Mouse (Mus musculus): ENCODE data around the gene Zmynd15. TPM values are rescaled to one million over a fixed set of nuclear protein-coding genes. Genes with fewer than 3 reads are reported as not detected.

The Zmynd15 gene
- polyA plus RNA-seq, 1 experiment = 11.6 TPM

GRCm38 (mm10) chr11:70487816-70488215 lies 28.6 kb downstream of the Zmynd15 start:
- no peaks in the 10 kb centered on the region for H3K4me1 ChIP-seq (ENCODE audit: control insufficient read depth, insufficient read depth, low read length)
- DNase-seq = no peak
- H3K36me3 ChIP-seq (ENCODE audit: control insufficient read depth, insufficient read depth, low read length) = no peaks in the 10 kb centered on the region
- H3K27ac ChIP-seq (ENCODE audit: insufficient read depth, low read depth, low read length) = no peak overlapping the region
- H3K27me3 ChIP-seq (replicated peaks; ENCODE audit: control insufficient read depth, insufficient read depth, low read length) = no peaks in the 10 kb centered on the region
- 63% methylated on average over 4 of the region's 4 CpGs for WGBS
- no peak for TF ChIP-seq POLR2A (IDR thresholded peaks at IDR 0.05; ENCODE audit: low read depth, low read length)
- no peak for TF ChIP-seq CTCF (conservative IDR thresholded peaks at IDR 0.05; ENCODE audit: insufficient read depth, insufficient read length, low read depth, low read length)
- H3K4me3 ChIP-seq (ENCODE audit: insufficient read depth, low read depth, low read length) = no peak overlapping the region

DNA sequence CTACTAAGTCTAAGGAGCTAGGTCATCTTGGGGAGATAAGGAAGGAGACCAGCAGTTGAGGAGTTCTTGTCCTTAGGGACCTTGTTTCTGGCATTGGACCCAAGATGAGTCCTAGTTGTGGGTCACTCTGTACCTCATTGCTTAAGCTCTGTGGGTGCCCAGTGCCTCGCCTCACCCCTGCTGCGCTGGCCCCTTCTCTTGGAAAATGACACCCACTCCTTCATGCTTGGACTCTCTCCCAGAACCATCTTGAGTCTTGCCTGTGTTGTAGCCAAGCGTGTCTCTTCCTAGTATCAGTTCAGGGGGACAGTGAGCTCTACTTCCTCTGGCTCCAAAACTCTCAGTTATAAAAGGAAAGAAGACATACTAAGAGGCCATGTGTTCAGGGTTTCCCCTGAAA lies 29.9 kb downstream of the Zmynd15 start:
- TF ChIP-seq POLR2A (IDR thresholded peaks at IDR 0.05; ENCODE audit: low read depth, low read length) (no peak), CTCF (conservative IDR thresholded peaks at IDR 0.05; ENCODE audit: insufficient read depth, insufficient read length, low read depth, low read length) (no peak)
- Histone ChIP-seq H3K36me3 (ENCODE audit: control insufficient read depth, insufficient read depth, low read length) (no peaks in the 10 kb centered on the region), H3K4me3 (ENCODE audit: insufficient read depth, low read depth, low read length) (no peak overlapping the region), H3K27ac (ENCODE audit: insufficient read depth, low read depth, low read length) (peak overlapping the region; percentile 55; the same call in 1 of the 2 replicates), H3K4me1 (ENCODE audit: control insufficient read depth, insufficient read depth, low read length) (no peaks in the 10 kb centered on the region), H3K27me3 (replicated peaks; ENCODE audit: control insufficient read depth, insufficient read depth, low read length) (no peaks in the 10 kb centered on the region)
- DNase-seq = no peak
- WGBS = 86% methylated on average over 3 of the region's 3 CpGs

GRCm38 (mm10) chr11:70489684-70490083 lies 30.5 kb downstream of the Zmynd15 start:
- H3K27ac ChIP-seq (ENCODE audit: insufficient read depth, low read depth, low read length) = peak overlapping the region; percentile 55; the same call in 1 of the 2 replicates
- WGBS = 78% methylated on average over 6 of the region's 6 CpGs

GRCm38 (mm10) chr11:70499566-70500475 lies 40.6 kb downstream of the Zmynd15 start:
- no peaks in the 10 kb centered on the region; the same call in 1 of the 2 replicates for H3K4me1 ChIP-seq (ENCODE audit: control insufficient read depth, insufficient read depth, low read length)
- DNase-seq = peak; percentile 69

More at GRCm38 (mm10) chr11:70489684-70490083, 30.5 kb downstream of the Zmynd15 start:
- Histone ChIP-seq H3K4me3 (ENCODE audit: insufficient read depth, low read depth, low read length) (no peak overlapping the region), H3K36me3 (ENCODE audit: control insufficient read depth, insufficient read depth, low read length) (no peaks in the 10 kb centered on the region), H3K4me1 (ENCODE audit: control insufficient read depth, insufficient read depth, low read length) (no peaks in the 10 kb centered on the region), H3K27me3 (replicated peaks; ENCODE audit: control insufficient read depth, insufficient read depth, low read length) (no peaks in the 10 kb centered on the region)
- TF ChIP-seq CTCF (conservative IDR thresholded peaks at IDR 0.05; ENCODE audit: insufficient read depth, insufficient read length, low read depth, low read length) (no peak), POLR2A (IDR thresholded peaks at IDR 0.05; ENCODE audit: low read depth, low read length) (no peak)
- DNase-seq = no peak

DNA sequence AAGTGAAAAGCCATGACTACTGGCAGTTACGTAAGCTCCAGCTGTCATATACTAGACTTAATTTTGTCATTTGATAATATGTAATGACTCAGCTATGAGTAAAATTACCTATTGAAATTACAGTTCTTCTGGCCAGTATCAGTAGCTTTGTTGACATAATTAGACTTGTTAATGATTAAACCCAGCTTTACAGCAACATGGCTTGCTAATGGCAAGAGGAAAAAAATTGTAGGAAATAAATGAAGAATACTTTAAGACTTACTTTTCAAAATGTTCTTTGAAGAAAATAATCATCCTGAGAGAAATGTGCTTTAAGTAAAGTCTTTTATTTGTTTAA lies 41.2 kb downstream of the Zmynd15 start:
- TF ChIP-seq POLR2A (IDR thresholded peaks at IDR 0.05; ENCODE audit: low read depth, low read length) = no peak
- no peak for TF ChIP-seq CTCF (conservative IDR thresholded peaks at IDR 0.05; ENCODE audit: insufficient read depth, insufficient read length, low read depth, low read length)
- Histone ChIP-seq H3K27ac (ENCODE audit: insufficient read depth, low read depth, low read length) (no peak overlapping the region), H3K36me3 (ENCODE audit: control insufficient read depth, insufficient read depth, low read length) (no peaks in the 10 kb centered on the region), H3K27me3 (replicated peaks; ENCODE audit: control insufficient read depth, insufficient read depth, low read length) (no peaks in the 10 kb centered on the region), H3K4me3 (ENCODE audit: insufficient read depth, low read depth, low read length) (no peak overlapping the region), H3K4me1 (ENCODE audit: control insufficient read depth, insufficient read depth, low read length) (no peaks in the 10 kb centered on the region; the same call in 1 of the 2 replicates)
- no peak for DNase-seq
- WGBS = 63% methylated on average over 1 of the region's 1 CpGs

More at GRCm38 (mm10) chr11:70499566-70500475, 40.6 kb downstream of the Zmynd15 start:
- Histone ChIP-seq H3K36me3 (ENCODE audit: control insufficient read depth, insufficient read depth, low read length) (no peaks in the 10 kb centered on the region), H3K27me3 (replicated peaks; ENCODE audit: control insufficient read depth, insufficient read depth, low read length) (no peaks in the 10 kb centered on the region), H3K27ac (ENCODE audit: insufficient read depth, low read depth, low read length) (peak overlapping the region; percentile 50), H3K4me3 (ENCODE audit: insufficient read depth, low read depth, low read length) (no peak overlapping the region)
- 46% methylated on average over 14 of the region's 14 CpGs for WGBS
- TF ChIP-seq CTCF (conservative IDR thresholded peaks at IDR 0.05; ENCODE audit: insufficient read depth, insufficient read length, low read depth, low read length) (peak; percentile 30), POLR2A (IDR thresholded peaks at IDR 0.05; ENCODE audit: low read depth, low read length) (no peak)

GRCm38 (mm10) chr11:70502018-70502417 lies 42.8 kb downstream of the Zmynd15 start:
- no peak overlapping the region for H3K27ac ChIP-seq (ENCODE audit: insufficient read depth, low read depth, low read length)

DNA sequence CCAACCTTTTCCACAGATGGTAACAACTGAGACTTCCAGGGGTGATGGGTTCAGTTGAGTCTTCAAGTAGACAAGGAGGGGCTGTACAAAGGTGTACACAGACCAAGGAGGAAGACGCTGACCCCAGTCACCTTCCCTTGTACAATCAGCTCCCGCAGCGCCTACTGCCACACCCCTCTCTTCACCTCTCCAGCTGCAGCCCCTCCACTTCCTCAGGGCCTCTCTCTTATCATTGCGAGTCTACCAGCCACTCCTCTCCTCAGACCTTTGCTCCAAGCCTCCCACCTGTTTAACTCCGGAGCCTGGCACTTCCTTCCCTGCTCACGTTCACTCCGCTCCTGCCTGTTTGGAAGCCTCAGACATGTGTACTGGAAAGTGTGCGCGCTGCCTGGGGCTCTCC lies 45.7 kb downstream of the Zmynd15 start, which contains the start of gene Tm4sf5:
Tm4sf5 (plus strand) TSS at position 275 of the 400 bp plus-strand sequence.
- no peak for DNase-seq
- Histone ChIP-seq H3K36me3 (ENCODE audit: control insufficient read depth, insufficient read depth, low read length) (no peaks in the 10 kb centered on the region), H3K27me3 (replicated peaks; ENCODE audit: control insufficient read depth, insufficient read depth, low read length) (no peaks in the 10 kb centered on the region), H3K4me1 (ENCODE audit: control insufficient read depth, insufficient read depth, low read length) (no peaks in the 10 kb centered on the region; the same call in 1 of the 2 replicates), H3K27ac (ENCODE audit: insufficient read depth, low read depth, low read length) (no peak within 1 kb of the TSS), H3K4me3 (ENCODE audit: insufficient read depth, low read depth, low read length) (no peak within 1 kb of the TSS)
- 75% methylated on average over 9 of the region's 9 CpGs for WGBS
- TF ChIP-seq POLR2A (IDR thresholded peaks at IDR 0.05; ENCODE audit: low read depth, low read length) (no peak), CTCF (conservative IDR thresholded peaks at IDR 0.05; ENCODE audit: insufficient read depth, insufficient read length, low read depth, low read length) (no peak)

More at GRCm38 (mm10) chr11:70502018-70502417, 42.8 kb downstream of the Zmynd15 start:
- no peak for DNase-seq
- H3K4me3 ChIP-seq (ENCODE audit: insufficient read depth, low read depth, low read length) = no peak overlapping the region
- H3K27me3 ChIP-seq (replicated peaks; ENCODE audit: control insufficient read depth, insufficient read depth, low read length) = no peaks in the 10 kb centered on the region
- no peaks in the 10 kb centered on the region for H3K36me3 ChIP-seq (ENCODE audit: control insufficient read depth, insufficient read depth, low read length)
- no peak for TF ChIP-seq POLR2A (IDR thresholded peaks at IDR 0.05; ENCODE audit: low read depth, low read length)
- TF ChIP-seq CTCF (conservative IDR thresholded peaks at IDR 0.05; ENCODE audit: insufficient read depth, insufficient read length, low read depth, low read length) = no peak
- H3K4me1 ChIP-seq (ENCODE audit: control insufficient read depth, insufficient read depth, low read length) = no peaks in the 10 kb centered on the region; the same call in 1 of the 2 replicates
- 81% methylated on average over 3 of the region's 3 CpGs for WGBS

Measured in kidney, adult 2 months (tissue).